Mouse (Mus musculus): Measurements from ENCODE around the gene Prom1. TPM values are rescaled to one million over a fixed set of nuclear protein-coding genes. Genes with fewer than 3 reads are reported as not detected.

Gene Prom1
- polyA plus RNA-seq (2017; shearing (Covaris generic)) = under 1 TPM; 0.38 to 0.95 TPM

GRCm38 (mm10) chr5:44101231-44102110 is at the start of gene Prom1:
Gene Prom1, minus strand, starts transcription at chr5:44102032.

DNA sequence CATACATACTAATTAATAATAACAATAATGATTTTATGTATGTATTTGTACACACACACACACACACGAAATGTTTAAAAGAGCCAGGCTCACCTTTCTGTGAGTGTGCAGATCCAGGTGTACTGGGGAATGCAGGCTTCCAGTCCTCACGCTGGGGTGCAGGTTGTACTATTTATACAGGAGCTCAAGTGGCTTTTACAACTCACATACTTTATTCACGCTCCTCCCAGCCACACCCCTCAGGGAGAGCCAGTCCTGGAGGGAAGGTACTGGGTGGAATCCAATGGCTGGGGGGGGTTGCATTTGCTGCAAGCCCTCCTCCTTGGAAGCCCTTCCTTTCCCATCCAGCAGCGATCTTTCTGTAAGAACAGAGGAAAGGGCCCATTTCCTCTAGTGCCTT is 120.2 kb downstream of the Prom1 start, which contains the start of gene Fgfbp1:
Gene Fgfbp1 (minus strand): TSS at position 160 of the 400 bp plus-strand sequence.

Other genes with a start within 250 kb of the Prom1 start
- gene Cd38, start 233.5 kb downstream of the Prom1 start, polyA plus RNA-seq (2017; shearing (Covaris generic)) = 10 to 100 TPM; 12.5 to 25.6 TPM
- gene Gm7879, start 188.9 kb downstream of the Prom1 start, polyA plus RNA-seq (2017; shearing (Covaris generic)) = under 1 TPM; 0.32 to 0.41 TPM
- gene Fgfbp1, start 120.3 kb downstream of the Prom1 start, polyA plus RNA-seq (2017; shearing (Covaris generic)) = under 1 TPM; 0.14 to 0.23 TPM
- 10 to 100 TPM; 70.6 to 70.7 TPM for gene Tapt1, start 124.6 kb upstream of the Prom1 start, polyA plus RNA-seq (2017; shearing (Covaris generic))